Mouse (Mus musculus) embryo, embryonic 11 days (tissue): ENCODE measurements at regions not wholly inside any gene's neighbourhood (a gene's known extent, or its start where the extent isn't known, plus 50 kb on each side); places are given as distances from the start of the nearest gene placed in this dataset.

ENCODE experiments used
- DNase-seq: peaks from one replicate; pipeline ENCODE4 v3.0.0-alpha.2; 2015

GRCm38 (mm10) chr3:144069979-144070540, 135.0 kb downstream of the Lmo4 start:
- no peak for DNase-seq

- no peak for DNase-seq
These were observed 138.0 kb downstream of the Lmo4 start for GRCm38 (mm10) chr3:144067016-144067415.

DNA sequence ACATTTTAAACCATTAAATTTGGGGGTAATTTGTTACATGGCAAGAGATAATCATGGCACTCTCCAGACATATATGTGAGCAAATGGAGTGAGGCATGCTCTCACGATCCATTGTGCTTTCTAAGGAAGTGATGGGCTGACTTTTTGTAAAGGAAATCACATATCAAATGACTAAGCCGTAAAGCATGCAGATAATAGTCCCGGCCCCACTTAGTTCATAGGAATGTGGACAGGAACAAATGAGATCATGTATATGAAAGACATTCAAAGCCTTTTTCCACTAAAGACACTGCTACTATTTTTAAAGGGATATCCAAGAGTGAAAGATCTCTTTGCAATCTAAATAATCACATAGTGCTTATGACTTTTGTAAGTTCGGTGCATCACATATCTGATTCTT, 146.9 kb downstream of the Lmo4 start:
- no peak for DNase-seq

DNA sequence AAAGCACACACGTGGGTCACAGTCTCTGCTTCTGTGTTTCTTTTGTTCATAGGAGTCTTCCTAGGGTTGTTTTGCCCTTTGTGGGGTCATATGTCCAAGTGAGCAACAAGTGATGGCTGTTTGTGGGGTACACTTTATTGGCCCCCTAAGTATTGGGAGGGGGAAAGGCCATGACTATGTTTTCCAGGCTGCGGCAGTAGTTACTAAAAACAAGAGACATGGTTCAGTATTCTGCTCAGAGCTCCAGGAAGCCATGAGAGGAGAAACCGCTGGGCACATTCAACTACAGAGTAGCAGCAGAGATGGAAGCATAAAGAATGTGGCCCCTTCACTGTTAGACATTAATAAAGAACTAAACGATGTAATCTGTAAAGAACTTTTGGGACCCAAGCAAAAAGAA, 154.7 kb downstream of the Lmo4 start:
- no peak for DNase-seq

GRCm38 (mm10) chr3:144049270-144049669, 155.8 kb downstream of the Lmo4 start:
- no peak for DNase-seq

- no peak for DNase-seq
These were observed 160.7 kb downstream of the Lmo4 start for GRCm38 (mm10) chr3:144044366-144044765.

GRCm38 (mm10) chr3:144041788-144042187, 163.2 kb downstream of the Lmo4 start:
- no peak for DNase-seq

GRCm38 (mm10) chr3:144039498-144039897, 165.5 kb downstream of the Lmo4 start:
- DNase-seq, result no peak

- no peak for DNase-seq
These were observed 175.4 kb downstream of the Lmo4 start for GRCm38 (mm10) chr3:144029611-144030010.

GRCm38 (mm10) chr3:144029121-144029520, 175.9 kb downstream of the Lmo4 start:
- DNase-seq, result no peak

DNA sequence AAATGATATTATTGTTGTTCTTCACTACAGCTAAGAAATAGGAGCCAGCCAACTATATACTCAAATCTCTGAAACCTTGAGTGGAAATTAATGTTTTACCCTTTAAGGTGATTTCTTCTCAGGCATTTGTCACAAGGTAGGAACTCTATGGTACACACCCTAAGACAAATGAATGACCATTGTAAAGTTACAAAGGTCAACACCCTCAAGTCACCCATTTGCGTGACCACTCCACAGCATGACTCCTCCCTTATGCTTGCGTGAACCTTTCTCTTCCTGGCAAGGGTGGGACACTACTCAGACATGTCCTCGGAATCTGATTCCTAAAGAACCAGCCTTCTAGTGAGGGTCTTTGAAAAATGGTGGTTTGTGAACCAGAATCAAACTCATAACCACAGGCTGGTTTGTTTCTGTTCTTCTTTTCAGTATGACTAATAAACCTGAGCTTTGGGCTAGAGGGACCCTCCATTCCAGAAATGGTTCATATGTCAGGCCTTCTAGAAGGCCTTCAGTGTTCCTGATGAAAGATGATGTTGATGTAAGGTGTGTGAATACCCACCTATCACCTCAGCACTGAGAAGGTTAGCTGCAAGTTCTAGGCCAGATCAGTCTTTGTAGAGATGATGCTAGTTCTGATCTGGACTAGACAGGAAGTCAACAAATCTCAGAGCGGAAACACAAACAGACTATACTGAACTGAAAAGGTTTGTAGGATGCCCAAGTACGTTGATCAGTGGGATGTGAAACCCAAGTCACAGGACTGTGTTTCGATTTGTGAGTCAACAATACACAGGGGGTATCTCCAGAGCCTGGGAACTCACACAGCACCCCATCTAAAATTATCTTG, 177.7 kb downstream of the Lmo4 start:
- DNase-seq, result no peak

DNA sequence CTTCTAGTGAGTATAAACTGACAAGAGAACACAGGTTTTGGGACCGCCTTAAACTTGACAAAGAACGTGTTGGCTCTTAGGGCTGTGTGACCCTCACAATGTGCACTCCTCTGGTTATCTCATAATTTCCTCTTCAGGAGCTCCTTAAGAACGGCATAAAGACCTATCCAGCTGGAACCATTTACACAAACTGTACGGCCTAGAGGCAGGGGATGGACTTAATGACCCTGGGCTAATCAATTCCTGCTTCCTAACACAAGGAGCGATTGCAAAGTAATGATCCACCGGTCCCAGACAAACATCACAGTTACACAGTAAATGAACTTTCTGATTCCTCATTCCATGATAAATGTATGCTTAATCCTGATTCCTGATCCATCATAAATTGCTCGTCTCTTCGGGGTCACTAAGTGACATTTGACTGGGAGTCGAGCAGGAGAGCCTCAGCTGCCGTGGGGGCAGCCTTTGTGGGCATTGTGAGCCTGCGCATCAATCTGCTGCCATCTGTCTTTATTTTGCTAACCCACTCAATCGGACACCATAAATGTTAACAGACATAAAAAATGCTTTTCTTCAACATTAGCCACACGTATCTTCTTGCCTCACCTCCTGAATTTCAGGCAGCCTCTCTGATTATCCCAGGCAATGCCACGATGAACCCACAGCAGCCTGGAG, 179.4 kb downstream of the Lmo4 start:
- peak; percentile 38 for DNase-seq

DNA sequence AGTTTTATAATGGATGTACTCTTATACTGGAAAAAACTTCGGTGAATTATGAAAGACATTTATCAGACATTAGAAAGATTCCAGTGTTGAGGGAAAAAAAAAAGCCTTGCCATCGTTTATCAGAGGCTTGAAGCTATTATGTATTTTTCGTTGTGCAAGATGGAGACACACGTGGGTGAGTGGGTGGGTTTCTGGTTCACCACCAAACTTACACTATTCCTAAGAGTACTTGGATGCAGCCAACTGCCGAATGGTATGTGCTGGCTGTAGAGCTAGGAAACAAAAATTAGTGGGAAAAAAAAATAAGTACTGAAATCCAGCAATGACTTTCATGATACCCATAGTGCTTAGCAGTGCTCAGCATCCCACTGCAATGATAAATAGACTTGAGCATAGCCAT, 180.8 kb downstream of the Lmo4 start:
- no peak for DNase-seq

GRCm38 (mm10) chr3:144023058-144023457, 182.0 kb downstream of the Lmo4 start:
- no peak for DNase-seq

DNA sequence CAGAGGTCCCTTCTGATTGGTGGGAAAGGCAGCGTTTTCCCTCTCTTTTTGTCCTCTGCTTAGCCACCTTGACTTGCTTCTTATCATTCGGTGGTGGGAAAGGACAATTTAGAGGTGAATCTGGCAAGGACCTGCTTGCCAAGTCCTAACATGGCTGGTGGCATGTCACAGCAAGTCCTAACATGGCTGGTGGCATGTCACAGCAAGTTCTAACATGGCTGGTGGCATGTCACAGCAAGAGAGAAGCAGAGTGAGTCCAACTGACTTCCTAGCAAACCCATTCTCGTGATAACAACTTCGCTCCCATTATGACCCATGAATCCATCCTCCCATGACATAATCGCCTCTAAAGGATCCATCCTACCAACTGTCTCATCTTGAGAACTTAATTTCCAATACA, 183.1 kb downstream of the Lmo4 start:
- no peak for DNase-seq

DNA sequence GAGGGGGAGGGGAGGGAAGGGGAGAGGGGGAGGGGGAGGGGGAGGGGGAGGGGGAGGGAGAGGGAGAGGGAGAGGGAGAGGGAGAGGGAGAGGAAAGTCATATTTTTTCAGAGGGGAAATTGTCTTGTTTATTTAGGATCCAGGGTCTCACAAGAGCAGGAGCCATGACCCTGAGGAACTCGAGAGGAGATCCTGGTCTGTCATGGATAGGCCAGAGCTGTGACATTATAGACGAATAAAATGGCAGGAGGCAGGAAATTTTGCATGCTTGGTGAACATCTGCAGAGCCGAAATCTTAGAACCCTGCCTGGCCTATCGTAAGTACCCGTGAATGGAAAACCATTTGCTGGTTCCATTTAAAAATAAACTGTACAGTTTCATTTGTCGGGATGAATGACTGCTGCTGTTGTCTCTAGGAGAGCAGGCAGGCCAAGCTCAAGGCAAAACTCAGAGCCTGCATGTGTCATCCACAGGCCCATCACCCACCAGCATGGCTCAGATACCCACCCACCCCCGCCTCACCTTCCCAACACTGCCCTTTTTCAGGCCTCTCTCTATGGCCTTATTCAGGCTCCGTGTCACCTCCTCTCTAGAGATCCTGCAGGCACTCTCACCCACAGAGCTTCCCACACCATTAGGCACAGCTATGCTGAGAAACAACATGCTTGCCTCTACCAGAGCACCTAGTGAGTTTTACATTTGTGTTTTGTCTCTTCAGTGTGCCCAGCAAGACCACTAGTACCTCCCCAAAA, 184.7 kb downstream of the Lmo4 start:
- no peak for DNase-seq

DNA sequence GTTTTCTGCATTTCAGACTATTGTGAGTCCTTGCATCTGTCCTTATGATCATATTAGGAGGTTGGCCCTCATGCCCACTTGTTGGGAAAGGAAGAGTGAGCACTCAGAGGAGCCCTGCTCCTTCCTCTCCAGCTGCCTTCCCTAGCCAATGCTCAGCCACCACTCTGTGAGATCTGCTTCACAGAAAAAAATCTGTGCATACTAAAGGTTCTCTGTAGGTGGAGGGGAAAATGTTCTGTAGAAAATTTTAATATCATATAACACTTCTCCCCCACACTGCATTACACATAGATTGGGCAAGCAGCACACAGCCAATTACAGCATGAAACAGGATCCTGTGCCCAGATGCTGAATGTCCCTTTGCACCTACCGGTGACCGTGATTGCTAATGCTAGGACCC, 185.7 kb downstream of the Lmo4 start:
- no peak for DNase-seq

GRCm38 (mm10) chr3:144018559-144018958, 186.5 kb downstream of the Lmo4 start:
- DNase-seq, result no peak

DNA sequence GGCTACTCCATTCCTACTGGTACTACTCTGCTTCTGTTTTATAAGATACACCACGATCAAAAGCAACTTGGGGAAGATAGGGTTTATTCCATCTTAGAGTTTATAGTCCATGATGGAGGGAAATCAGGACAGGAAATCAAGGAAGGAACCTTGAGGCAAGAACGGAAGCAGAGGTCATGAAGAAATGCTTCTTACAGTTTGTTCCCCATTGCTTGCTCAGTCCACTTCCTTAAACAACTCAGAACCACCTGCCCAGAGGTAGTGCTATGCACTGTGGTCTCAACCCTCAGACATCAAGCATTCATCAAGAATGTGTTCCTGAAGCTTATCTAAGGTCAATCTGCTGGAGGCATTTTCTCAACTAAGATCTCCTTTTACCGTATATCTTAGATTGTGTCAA, 189.8 kb downstream of the Lmo4 start:
- no peak for DNase-seq

DNA sequence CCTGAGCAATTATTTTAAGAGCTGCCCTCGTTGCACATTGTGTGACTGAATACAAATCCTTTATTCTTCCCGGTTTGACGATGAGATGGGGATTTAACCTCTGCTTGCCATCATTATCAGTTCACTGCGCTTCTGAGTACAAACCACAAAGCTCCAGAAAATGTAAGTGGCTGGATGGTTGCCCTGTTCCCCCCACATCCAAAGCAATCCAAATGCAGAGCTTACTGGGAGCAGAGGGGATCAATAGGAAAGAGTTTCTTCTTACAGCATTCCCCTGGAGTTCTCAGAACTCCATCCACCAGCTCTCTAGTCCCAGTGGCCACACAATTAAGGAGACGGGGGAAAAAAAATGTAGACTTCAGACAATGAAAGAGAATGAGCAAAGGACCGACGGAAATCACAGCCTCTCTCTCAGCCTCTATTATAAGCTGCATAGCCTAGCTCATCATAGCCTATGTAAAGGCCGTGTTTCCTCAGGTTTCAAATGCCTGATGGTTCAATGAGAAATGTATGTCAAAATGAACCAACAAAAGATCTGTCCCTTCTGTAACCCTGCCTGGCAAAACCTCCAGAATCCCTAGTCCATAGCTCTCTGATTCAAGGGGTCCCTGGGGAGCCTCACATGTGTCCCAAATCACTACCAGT, 191.4 kb downstream of the Lmo4 start:
- DNase-seq, result no peak

- no peak for DNase-seq
These were observed 192.2 kb downstream of the Lmo4 start for GRCm38 (mm10) chr3:144012820-144013219.

DNA sequence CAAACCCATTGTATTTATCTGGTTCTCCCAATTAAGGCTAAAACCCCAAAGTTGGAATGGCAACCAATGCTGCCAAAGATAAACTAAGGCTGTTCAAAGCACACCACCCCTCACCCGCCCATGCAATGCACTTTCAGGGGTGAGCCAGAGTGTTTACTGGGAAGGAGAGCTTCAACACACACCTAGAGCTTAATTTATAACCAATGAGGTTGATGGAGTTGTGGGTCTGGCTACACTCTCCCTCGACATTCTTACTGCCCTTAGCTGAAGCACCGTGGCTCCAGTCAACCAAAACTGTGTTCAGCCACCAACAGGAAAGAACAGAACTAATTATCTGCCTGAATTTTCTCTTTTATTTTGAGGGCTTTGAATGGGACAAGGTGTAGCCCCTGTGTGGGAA, 192.8 kb downstream of the Lmo4 start:
- DNase-seq, result no peak
